Mouse (Mus musculus): Measurements from ENCODE around the gene Snrnp27. TPM values are rescaled to one million over a fixed set of nuclear protein-coding genes. Genes with fewer than 3 reads are reported as not detected.

Snrnp27 gene
- polyA plus RNA-seq, 1 experiment from 2014 or later = 86.4 TPM

DNA sequence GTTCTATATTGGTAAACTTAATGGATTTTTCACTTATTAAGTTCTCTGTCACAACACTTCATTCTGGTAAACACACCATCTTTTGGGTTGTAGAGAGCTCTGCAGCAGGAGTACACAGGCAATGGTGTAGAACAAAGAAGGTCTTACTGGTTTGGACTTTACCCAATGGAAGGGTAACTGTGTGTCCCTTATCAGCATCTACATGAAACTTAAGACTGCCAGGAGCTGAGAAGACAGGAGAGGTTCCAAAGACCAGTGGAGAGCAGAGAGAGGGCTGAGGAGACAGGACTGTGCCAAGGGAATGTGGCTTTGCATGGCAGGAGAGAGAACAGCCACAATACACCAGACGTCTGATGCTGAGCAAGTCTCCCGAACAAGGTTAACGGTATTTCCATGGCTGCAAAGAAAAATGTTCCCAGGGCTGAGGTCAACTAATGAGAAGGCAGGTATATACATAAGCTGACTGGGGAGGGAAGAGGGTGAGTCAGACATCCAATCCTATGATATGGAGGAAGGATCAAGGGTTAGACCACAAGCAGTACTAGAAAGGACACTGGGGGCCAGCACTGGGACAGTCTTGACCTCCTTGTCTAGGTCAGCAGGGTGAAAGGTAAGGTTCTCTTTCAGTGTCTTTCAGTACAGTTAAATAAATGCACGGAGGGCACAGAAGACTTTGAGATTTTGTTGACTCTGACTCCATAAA, 23.9 kb upstream of the Snrnp27 start:
- Histone ChIP-seq H3K9me3 (ENCODE audit: control insufficient read depth) (no peaks in the 10 kb centered on the region), H3K4me3 (ENCODE audit: low read depth, low read length) (no peak overlapping the region), H3K4me2 (replicated peaks; ENCODE audit: low read depth) (0 out of 2 replicates have a peak overlapping the region, but pooled peaks have one; percentile 27), H3K4me1 (replicated peaks; ENCODE audit: control insufficient read depth, insufficient read depth, low read length) (no peaks in the 10 kb centered on the region), H3K27me3 (replicated peaks; ENCODE audit: control insufficient read depth, insufficient read depth, low read length) (no peaks in the 10 kb centered on the region), H3K27ac (ENCODE audit: low read depth, low read length) (peak overlapping the region; percentile 65), H3K36me3 (ENCODE audit: control insufficient read depth, insufficient read depth) (peaks cover 29% of the 10 kb centered on the region), H3K9ac (ENCODE audit: low read depth, low read length) (no peak overlapping the region)
- WGBS = 46% methylated on average over 4 of the region's 4 CpGs
- peak; percentile 93 for ATAC-seq
- TF ChIP-seq CTCF (IDR thresholded peaks at IDR 0.05; ENCODE audit: low read depth) = peak; percentile 34; the same call in 1 of the 2 replicates

DNA sequence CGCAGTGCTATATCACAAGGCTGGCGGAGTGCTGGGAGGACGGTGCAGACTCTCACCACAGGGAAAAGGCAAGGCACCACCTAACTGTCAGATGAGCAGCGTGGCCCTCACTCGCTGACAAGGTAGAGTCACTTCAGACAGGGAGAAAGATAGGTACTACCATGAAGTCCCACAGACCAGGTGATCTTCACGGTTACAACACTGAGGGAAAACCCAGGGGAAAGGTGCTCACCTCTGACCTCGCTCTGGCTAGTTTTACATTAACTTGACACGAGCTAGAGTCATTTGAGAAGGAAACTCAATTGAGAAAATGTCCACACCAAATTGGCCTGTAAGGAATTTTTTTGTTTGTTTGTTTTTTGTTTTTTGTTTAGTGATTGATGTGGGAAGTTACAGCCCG, 18.3 kb upstream of the Snrnp27 start:
- Histone ChIP-seq H3K36me3 (ENCODE audit: control insufficient read depth, insufficient read depth) (peaks cover 63% of the 10 kb centered on the region), H3K4me2 (replicated peaks; ENCODE audit: low read depth) (no peak overlapping the region), H3K4me3 (ENCODE audit: low read depth, low read length) (no peak overlapping the region), H3K27me3 (replicated peaks; ENCODE audit: control insufficient read depth, insufficient read depth, low read length) (no peaks in the 10 kb centered on the region), H3K27ac (ENCODE audit: low read depth, low read length) (no peak overlapping the region), H3K4me1 (replicated peaks; ENCODE audit: control insufficient read depth, insufficient read depth, low read length) (no peaks in the 10 kb centered on the region), H3K9me3 (ENCODE audit: control insufficient read depth) (no peaks in the 10 kb centered on the region), H3K9ac (ENCODE audit: low read depth, low read length) (no peak overlapping the region)
- TF ChIP-seq CTCF (IDR thresholded peaks at IDR 0.05; ENCODE audit: low read depth) = no peak
- ATAC-seq = no peak
- WGBS = 80% methylated on average over 9 of the region's 9 CpGs

DNA sequence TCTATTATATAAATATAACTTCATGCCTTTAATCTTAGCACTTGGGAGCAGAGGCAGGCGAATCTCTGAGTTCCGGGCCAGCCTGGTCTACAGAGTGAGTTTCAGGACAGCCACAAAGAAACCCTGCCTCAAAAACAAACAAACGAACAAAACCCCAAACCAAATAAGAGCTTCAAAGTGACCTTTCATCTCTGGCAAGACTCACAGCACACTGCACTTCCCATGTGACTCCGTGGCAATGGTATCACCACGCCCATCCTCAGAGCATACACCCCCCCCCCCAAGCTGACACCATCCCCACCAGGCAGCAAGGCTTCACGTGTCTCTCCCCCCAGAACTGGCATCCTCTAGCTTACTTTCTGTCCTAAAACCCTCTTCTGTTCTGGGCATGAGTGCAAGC, 13.6 kb upstream of the Snrnp27 start:
- H3K4me3 ChIP-seq (ENCODE audit: low read depth, low read length) = no peak overlapping the region
- 58% methylated on average over 6 of the region's 6 CpGs for WGBS
- ATAC-seq = no peak
- H3K27ac ChIP-seq (ENCODE audit: low read depth, low read length) = no peak overlapping the region
- no peak overlapping the region for H3K4me2 ChIP-seq (replicated peaks; ENCODE audit: low read depth)
- H3K36me3 ChIP-seq (ENCODE audit: control insufficient read depth, insufficient read depth) = peaks cover 66% of the 10 kb centered on the region
- H3K4me1 ChIP-seq (replicated peaks; ENCODE audit: control insufficient read depth, insufficient read depth, low read length) = no peaks in the 10 kb centered on the region
- H3K27me3 ChIP-seq (replicated peaks; ENCODE audit: control insufficient read depth, insufficient read depth, low read length) = no peaks in the 10 kb centered on the region
- H3K9ac ChIP-seq (ENCODE audit: low read depth, low read length) = no peak overlapping the region
- H3K9me3 ChIP-seq (ENCODE audit: control insufficient read depth) = no peaks in the 10 kb centered on the region
- TF ChIP-seq CTCF (IDR thresholded peaks at IDR 0.05; ENCODE audit: low read depth) = no peak

DNA sequence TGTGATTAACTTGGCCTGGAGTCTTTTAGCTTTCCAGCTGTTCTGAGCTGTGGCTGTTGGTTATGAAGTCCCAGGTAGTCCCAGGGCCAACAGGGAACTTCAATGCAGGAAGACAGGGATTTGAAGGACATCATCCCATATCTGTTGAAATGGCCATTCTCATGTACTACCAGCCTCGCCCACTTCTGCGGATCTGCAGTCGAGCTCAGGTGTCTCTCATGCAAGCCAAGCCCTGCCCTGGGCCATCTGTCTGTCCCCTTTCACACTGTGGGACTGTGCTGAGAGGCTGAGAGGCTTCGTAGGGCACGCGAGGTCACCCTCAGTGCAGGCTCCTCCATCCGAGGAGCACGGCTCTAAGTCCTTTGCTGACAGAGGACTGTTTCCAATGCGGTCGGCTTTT, 11.9 kb upstream of the Snrnp27 start:
- H3K4me3 ChIP-seq (ENCODE audit: low read depth, low read length) = no peak overlapping the region
- H3K27ac ChIP-seq (ENCODE audit: low read depth, low read length) = no peak overlapping the region
- H3K36me3 ChIP-seq (ENCODE audit: control insufficient read depth, insufficient read depth) = peaks cover 68% of the 10 kb centered on the region
- no peaks in the 10 kb centered on the region for H3K4me1 ChIP-seq (replicated peaks; ENCODE audit: control insufficient read depth, insufficient read depth, low read length)
- WGBS = 85% methylated on average over 10 of the region's 10 CpGs
- H3K27me3 ChIP-seq (replicated peaks; ENCODE audit: control insufficient read depth, insufficient read depth, low read length) = no peaks in the 10 kb centered on the region
- no peak for TF ChIP-seq CTCF (IDR thresholded peaks at IDR 0.05; ENCODE audit: low read depth)
- ATAC-seq = no peak
- no peaks in the 10 kb centered on the region for H3K9me3 ChIP-seq (ENCODE audit: control insufficient read depth)
- no peak overlapping the region for H3K4me2 ChIP-seq (replicated peaks; ENCODE audit: low read depth)
- no peak overlapping the region for H3K9ac ChIP-seq (ENCODE audit: low read depth, low read length)

DNA sequence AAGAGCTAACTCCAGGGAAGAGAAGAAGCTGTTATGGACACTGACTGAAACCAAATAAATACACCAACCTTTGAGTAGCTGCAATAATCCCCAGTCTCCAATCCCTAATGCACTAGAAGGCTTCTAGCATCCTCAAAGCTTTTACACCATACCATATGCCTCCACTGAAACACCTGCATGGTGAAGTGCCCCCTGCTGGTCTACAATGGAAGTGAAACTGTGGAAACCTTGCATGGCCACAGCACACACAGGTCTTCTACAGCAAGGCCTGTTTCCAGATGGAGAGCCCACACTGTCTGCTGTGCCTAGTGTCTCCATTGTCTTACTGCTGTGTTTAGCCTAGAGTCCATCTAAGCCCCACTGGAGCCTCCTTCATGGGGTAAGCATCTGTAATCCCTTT, 10.1 kb upstream of the Snrnp27 start:
- H3K36me3 ChIP-seq (ENCODE audit: control insufficient read depth, insufficient read depth) = peaks cover 60% of the 10 kb centered on the region
- peak; percentile 36; the same call in 1 of the 2 replicates for ATAC-seq
- no peak overlapping the region for H3K9ac ChIP-seq (ENCODE audit: low read depth, low read length)
- no peak overlapping the region for H3K27ac ChIP-seq (ENCODE audit: low read depth, low read length)
- no peak overlapping the region for H3K4me2 ChIP-seq (replicated peaks; ENCODE audit: low read depth)
- peak; percentile 88 for TF ChIP-seq CTCF (IDR thresholded peaks at IDR 0.05; ENCODE audit: low read depth)
- no peaks in the 10 kb centered on the region for H3K9me3 ChIP-seq (ENCODE audit: control insufficient read depth)
- no peaks in the 10 kb centered on the region for H3K27me3 ChIP-seq (replicated peaks; ENCODE audit: control insufficient read depth, insufficient read depth, low read length)
- H3K4me1 ChIP-seq (replicated peaks; ENCODE audit: control insufficient read depth, insufficient read depth, low read length) = no peaks in the 10 kb centered on the region
- no peak overlapping the region for H3K4me3 ChIP-seq (ENCODE audit: low read depth, low read length)

DNA sequence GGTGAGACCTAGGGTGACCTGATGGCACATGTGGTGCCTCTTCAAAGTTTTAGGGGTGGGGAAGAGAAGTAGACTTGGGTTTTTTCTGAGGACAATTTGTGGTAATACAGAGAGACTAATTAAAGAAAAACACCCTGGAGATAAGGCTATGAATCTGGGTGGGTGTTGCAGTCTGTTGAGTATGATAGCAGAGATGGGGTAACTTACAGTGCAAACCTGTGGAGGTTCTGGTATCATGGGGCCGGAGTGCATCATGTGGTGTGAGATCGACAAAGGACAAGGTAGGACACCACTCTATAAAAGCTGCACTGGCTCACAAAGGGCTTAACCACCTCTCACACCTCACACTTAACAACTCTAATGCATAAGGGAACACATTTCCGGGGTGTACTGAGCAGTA, 5.3 kb upstream of the Snrnp27 start:
- Histone ChIP-seq H3K4me2 (replicated peaks; ENCODE audit: low read depth) (no peak overlapping the region), H3K27me3 (replicated peaks; ENCODE audit: control insufficient read depth, insufficient read depth, low read length) (no peaks in the 10 kb centered on the region), H3K36me3 (ENCODE audit: control insufficient read depth, insufficient read depth) (peaks cover 34% of the 10 kb centered on the region; the same call in 1 of the 2 replicates), H3K9ac (ENCODE audit: low read depth, low read length) (no peak overlapping the region), H3K9me3 (ENCODE audit: control insufficient read depth) (no peaks in the 10 kb centered on the region), H3K4me1 (replicated peaks; ENCODE audit: control insufficient read depth, insufficient read depth, low read length) (no peaks in the 10 kb centered on the region), H3K27ac (ENCODE audit: low read depth, low read length) (no peak overlapping the region), H3K4me3 (ENCODE audit: low read depth, low read length) (no peak overlapping the region)
- TF ChIP-seq CTCF (IDR thresholded peaks at IDR 0.05; ENCODE audit: low read depth) = no peak
- ATAC-seq = no peak
- 90% methylated on average over 3 of the region's 3 CpGs for WGBS

All from intestine, postnatal 0 days (tissue).